Mouse (Mus musculus): Measurements from ENCODE around the gene Adgrf1.

The Adgrf1 gene

DNA sequence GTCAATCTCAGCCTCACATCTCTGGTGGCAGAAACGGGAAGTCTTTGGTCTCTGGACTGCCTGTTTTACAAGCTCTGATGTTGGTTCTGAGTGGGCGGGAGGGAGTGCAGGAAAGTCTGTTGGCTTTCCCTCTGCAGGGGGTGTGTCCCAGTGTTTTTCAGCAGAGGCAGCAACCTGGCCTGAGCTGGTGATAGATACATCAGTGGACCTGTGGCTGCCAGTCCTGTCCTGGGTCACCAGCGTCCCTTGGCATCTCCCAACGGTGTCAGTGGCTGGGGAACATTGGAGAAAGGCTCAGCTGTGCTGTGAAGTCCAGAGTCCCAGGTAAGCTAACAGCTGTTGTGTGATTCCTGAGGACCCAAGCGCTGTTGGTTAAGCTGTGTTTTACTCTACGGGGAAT, at the start of gene Adgrf1:
Adgrf1 (plus strand) TSS at position 169 of the 400 bp plus-strand sequence.
- no peak for DNase-seq (ENCODE audit: extremely low spot score, low read depth, low spot score)

DNA sequence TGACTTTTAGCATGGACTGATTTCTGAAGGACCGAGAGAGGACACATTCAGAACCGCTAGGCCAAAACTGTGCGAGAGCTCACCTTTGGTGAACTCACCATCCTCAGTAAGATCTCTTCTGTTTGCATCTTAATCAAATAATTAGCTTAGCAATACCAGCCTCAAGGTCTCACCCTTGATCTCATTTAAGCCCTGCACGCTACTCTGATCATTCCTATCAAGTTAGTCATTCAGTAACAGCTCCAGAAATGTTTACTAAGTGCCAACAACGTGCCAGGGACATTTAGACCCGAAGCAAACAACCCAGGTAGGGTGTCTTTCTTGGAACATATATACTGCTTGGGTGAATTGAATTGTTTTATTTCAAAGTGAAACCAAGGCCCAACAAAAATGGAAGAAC, 44.0 kb upstream of the Adgrf1 start:
- DNase-seq (ENCODE audit: extremely low spot score, low read depth, low spot score) = no peak

DNA sequence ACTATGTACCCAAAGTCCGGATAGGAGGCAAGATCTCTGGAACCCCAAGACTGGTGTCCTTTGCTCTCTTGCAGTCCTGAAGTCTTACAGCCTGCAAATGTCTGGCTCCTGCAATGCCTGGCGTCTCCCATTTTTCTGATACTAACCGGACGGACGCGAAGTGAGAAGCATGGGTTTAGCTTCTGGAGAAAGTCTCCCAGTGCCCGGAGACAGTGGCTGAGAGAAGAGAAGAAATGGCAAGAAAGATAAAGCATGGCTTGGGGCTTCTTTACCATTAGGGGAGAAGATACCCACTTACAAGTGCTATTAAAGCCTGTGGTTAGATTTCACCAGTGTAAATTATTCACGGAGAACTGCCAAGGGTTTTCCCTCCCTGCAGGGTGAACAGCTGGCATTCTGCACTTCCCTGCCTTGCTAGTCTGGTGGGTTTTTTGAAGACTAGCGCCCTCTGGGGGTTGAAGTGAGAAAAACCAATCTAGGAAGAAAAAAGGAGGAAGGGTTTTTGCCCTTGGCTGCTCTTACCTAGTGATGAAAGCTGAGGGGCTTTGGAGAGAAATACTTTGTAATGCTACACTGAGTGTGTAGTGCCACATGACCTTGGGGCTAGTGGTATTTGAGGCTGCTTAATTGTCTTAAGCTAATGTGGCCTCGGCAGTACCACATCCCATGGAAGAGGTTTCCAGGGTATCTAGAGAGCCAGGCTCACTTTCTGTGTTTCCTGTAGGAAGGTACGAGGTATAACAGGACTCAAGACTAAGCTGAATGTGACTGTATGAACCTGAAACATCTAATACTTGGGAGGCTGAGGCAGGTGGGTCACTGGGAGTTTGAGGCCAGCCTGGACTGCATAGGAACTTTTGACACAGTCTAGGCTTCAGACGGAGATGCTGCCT, 40.3 kb upstream of the Adgrf1 start:
- DNase-seq (ENCODE audit: extremely low spot score, low read depth, low spot score) = peak; percentile 54

DNA sequence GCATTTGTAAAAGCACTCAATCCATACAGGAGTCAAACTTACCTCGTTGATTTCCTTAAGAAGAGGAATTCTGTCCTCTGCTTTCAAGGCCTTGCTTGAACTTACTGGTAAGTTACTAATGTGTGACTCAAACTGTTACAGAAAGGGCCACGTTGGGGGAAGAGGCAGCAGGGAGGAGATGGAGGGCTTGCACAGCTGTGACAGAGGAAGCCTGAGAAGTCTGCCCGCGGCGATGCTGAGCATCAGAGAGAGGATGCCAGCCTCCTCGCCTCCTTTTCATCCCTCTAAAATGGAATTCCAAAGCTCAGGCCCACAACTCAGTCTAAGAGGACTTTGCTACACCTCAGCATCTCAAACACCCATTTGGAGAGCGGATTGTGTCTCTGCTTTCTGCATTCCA, 39.3 kb upstream of the Adgrf1 start:
- no peak for DNase-seq (ENCODE audit: extremely low spot score, low read depth, low spot score)

DNA sequence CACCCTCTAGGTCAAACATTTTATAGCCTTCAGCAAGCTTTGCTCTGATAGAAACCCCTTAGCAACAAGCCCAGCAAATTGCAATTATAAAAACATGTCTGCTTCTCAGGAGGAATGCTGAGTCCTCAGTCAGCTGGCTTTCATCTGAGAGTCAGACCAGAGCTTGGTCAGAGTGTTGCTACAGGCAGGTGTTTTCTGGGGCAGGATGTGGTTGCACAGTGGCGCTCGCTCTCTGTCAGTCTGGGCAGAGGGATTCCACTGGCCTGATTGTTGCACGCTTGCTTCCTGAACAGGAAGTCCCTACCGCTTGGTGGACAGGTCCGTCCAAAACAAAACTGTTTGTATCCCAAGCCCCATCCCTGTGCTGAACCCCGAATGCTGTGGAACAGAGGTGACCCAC, 37.4 kb upstream of the Adgrf1 start:
- DNase-seq (ENCODE audit: extremely low spot score, low read depth, low spot score) = no peak

DNA sequence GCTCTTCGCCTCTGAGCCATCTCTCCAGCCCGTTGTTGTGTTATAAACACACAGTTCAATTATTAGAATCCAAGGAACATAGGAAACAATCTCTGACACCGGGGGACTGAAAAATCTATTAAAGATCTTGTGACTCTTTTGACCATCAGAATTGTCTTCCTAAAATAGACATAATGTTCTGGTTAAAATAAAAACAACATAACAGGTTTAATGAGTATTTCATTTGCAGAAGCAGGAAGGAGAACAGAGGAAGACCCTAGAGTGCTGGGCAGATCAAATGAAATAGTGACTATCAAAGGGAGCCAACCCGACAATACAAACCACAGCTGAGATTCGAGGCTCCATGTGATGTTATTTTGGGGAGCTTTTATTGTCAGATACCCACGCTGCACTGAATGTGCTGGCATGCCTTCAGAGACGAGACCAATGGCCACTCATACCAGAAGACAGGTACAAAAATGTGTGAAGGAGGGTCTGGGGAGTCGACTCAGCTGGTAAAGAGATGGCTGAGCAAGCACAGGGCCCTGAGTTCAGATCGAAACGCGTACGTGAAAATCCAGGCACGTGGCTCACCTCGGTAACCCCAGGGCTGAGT, 33.4 kb upstream of the Adgrf1 start:
- DNase-seq (ENCODE audit: extremely low spot score, low read depth, low spot score) = no peak

DNA sequence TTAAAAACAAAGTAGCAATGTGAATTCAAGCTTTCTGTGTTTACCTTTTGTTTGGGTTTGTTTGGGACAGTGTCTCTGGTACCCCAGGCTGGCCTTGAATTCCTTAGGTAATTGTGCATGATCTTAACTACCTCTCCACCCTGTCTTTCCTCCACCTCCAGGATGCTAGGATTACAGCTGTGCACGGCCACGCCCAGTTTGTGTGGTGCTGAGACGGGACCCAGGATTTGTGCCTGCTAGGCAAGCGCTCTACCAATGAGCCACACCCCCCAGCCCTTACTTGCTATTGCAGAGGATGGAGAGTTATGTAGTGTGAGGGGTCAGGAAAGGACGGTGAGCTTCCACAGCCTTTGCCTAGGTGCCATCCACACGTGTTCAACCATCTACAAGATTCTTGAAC, 31.1 kb upstream of the Adgrf1 start:
- no peak for DNase-seq (ENCODE audit: extremely low spot score, low read depth, low spot score)

DNA sequence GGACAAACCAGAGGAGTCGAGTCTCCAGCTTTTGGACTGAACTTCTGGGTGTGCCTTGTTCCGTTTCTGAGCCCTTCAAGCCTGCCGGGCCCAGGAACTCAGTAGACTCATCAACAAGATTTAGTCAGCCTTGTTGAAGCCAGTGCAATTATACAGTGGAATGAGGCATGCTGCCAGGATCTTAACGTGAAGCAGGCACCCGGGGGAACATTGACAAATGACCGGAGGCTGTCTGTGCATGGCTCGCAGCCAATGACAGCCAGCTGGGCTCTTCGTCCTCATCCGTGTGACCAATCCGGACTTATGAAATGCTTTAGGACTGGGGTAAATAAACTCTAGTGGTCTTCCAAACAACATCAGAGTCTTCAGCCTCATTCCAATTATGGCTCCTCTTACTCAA, 29.0 kb upstream of the Adgrf1 start:
- DNase-seq (ENCODE audit: extremely low spot score, low read depth, low spot score) = no peak

DNA sequence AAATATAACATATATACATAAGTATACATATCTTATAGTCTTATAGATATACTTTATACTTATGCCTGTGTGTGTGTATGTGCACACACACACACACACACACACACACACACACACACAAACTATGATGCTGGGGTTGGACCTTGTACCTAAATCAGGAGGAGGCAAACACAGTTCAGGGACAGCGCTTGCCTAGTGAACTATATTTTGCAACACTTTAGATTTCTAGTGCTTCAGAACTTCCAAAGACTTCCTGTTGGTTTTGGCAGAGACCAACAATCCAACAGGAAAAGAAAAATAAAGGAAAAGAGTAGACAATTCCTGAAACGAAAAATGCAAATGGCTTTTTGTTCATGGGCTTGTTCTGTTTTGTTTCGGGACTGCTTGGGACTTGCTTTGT, 27.5 kb upstream of the Adgrf1 start:
- no peak for DNase-seq (ENCODE audit: extremely low spot score, low read depth, low spot score)

DNA sequence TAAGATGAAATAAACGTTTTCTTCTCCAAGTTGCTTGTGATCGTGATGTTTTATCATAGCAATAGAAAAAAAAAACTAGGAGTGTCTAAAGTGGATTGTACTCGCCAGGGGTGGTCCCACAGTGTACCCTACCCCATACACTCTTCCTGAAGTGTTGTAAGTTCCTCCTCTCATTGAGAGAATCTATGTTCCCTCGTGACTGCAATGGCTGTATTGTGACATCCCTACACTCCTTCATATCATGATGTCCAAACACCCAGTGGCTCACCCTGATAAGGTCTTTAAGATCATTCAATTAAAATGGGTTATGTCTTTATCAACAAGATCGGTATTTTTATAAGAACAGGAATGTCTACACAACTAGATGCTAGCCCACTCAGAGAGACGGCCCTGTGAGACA, 24.8 kb upstream of the Adgrf1 start:
- DNase-seq (ENCODE audit: extremely low spot score, low read depth, low spot score) = no peak

DNA sequence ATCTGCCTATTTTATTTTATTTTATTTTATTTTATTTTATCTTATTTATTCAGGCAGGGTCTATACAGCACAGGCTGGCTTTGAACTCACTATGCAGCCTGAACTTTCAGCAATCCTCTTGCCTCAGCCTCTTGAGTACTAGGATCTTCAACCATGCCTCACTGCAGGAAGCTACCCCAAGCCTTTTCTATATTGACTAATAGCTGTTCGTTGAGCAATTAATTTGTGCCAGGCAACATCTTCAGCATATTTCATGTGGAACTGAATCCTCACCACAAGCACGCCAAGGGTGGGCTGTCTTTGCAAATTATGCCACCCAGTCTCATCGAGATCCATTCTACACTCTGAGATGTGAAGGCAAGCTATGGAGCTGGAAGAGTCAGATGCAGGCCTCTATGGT, 22.9 kb upstream of the Adgrf1 start:
- DNase-seq (ENCODE audit: extremely low spot score, low read depth, low spot score) = no peak

DNA sequence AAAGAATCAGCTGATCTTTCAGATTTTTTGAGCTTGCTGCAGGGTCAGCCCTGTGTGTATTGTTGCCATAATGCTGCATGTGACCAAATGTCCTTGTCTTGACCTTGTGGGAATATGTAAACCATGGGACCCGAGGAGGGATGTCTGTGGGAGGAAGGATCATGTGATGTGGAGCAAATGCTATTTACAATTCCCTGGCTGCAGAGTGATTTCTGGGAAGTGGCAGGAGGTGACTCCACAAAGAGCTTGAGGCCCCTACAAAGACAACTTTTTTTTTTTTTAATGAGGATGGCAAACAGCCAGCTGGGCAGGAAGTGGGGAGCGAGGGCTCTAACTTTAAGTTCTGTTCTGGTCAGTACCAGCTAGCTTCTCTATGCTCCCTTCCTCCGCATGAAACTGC, 20.5 kb upstream of the Adgrf1 start:
- DNase-seq (ENCODE audit: extremely low spot score, low read depth, low spot score) = no peak

DNA sequence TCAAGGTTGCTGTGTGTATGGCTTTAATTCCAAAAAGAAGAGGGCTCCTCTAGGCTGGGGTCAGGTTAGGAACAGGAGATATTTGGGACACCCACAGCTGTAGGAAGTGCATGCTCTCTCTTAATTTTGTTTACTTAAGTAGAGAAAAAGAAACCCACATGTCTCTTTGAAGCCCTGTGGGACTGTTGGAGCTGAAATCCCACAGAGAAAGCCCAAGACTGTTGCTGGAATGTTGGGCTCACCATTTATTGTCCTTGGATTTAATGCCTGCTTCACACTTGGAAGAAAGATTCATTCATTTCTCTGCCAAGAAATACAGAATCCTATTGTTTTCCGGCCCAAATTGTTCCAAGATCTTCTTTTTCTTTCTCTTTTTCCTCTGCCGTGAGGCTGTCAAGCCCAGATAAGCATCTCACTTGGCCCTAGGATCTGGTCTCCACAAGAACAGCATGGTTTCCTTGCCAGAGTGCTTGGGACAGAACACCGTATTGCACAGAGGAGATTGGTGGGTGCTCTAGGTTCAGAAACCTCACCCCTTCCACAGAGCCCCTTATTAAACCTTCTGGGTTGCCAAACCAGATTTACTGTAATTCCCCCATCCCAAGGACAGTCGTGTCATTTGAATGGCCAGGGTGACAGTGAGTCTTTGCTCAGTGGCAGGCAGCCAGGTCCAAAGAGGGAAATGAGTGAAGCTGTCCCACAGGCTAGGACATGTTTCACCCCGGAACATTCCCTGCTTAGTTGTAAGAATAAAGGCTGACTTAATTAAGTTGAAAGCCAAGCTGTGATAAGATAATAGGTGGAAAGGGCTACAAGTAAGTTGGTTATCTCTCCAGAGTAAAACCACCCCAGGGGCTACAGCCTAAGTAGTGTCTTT, 18.6 kb upstream of the Adgrf1 start:
- DNase-seq (ENCODE audit: extremely low spot score, low read depth, low spot score) = no peak

DNA sequence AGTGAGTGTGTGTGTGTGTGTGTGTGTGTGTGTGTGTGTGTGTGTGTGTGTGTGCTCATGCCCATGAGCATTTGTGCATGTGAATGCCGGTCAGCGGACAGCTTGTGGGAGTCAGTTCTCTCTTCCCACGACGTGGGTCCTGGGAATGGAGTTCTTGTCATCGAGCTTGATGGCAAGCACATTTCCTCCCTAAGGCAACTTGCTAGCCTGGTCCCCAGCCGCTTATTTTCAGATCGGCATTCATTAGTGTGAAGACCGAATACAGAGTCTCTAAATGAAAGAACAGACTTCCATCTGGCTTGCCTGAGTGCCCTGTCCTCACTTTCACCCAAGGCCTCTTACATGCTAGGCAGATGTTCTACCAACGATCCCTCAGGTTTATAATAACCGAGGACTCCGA, 17.3 kb upstream of the Adgrf1 start:
- no peak for DNase-seq (ENCODE audit: extremely low spot score, low read depth, low spot score)

DNA sequence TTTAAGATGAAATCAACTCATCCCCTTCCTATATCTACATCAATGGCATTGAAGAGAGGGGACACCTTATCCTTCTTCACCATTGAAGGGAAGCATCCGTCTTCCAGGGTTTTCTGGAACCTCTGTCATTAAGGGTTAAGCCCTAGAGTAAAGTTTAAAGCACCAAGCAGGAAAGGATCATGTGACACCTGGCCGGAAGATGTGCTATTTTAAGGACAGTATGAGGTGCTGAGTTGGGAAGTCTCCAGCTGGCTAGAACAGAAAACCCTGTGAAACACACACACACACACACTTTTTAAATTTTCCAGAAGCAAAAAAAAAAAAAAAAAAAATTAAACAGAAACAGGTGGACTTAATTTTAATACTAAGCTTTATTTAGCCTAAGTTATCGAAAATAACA, 15.9 kb upstream of the Adgrf1 start:
- no peak for DNase-seq (ENCODE audit: extremely low spot score, low read depth, low spot score)

DNA sequence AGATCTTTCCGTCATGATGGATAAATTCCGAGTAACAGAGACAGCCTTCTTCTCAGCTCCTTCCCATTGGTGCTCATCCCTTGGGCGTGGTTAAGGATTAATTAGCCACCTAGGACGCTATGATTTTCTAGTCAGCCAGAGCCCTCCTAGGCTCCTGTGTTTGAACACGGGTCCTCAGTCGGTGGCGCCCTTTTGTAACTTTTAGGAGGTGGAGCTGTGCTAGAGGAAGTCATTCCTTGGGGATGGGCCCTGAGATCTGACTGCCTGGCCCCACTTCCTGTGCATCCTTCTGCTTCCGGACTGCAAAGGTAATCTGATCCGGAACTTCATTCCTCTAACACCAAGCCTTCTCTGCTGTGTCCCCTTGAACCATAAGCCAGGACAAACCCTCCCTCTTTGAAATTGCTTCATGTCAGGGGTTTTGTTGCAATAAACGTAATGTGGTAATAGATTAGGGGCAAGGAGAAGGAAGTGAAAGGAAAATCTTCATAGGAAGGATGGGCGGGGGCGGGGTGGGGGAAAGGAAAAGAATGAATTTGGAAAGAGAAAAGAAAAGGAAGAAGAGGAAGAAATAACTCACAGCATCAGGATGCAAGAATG, 13.5 kb upstream of the Adgrf1 start:
- DNase-seq (ENCODE audit: extremely low spot score, low read depth, low spot score) = no peak

DNA sequence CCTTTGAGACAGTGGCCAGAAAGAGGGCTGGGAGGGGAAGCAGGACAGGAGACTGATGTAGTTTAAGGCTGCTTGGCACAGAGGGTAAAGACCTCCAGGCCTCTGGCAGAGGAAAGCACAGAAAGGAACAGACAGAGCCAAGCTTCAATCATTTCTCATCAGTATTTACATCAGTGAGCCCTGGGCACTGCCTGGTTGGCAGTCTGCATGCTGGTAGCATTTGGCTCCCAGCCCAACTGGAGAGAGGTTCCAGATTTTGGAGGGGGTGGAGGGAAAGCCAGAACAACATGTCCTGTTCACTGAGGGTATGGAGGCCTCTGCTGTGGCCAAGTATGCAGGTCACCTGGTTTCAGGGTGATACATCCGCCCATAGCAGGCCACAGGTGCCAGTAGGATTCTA, 12.4 kb upstream of the Adgrf1 start:
- DNase-seq (ENCODE audit: extremely low spot score, low read depth, low spot score) = no peak

DNA sequence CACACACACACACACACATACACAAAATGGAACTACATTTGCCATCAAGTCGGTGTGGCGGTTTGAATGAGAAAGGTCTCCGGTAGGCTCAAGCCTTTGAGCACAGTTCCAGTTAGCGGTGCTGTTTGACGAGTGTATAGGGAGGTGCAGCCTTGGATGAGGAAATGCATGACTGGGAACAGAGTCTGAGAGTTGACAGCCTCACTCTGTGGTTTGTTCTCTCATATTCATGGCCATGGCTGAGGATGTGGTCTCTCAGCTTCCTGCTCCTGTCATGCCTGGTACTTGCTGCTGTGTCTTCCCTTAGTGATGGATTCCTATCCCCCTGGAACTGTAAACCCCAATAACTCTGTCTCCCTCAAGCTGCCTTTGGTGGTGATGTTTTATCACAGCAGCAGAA, 8.2 kb upstream of the Adgrf1 start:
- DNase-seq (ENCODE audit: extremely low spot score, low read depth, low spot score) = no peak

DNA sequence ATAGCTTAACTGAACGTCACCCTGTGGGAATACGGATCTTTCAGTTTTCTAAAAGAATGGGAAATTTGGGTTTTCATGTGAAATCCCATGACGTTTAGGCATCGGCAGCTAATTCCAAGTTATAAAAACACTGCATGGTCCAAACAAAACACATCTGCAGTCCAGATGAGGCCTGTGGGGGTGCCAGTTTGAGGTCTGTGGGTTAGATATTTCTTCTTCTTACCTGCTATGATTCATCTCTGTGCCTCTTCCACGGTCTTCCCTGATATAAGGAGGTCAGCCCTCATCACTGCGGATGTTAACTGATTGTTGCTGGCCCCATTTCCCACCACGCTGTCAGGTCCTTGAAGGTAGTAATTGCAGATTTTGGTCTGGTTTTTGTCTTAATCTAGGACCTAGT, 5.4 kb upstream of the Adgrf1 start:
- no peak for DNase-seq (ENCODE audit: extremely low spot score, low read depth, low spot score)

DNA sequence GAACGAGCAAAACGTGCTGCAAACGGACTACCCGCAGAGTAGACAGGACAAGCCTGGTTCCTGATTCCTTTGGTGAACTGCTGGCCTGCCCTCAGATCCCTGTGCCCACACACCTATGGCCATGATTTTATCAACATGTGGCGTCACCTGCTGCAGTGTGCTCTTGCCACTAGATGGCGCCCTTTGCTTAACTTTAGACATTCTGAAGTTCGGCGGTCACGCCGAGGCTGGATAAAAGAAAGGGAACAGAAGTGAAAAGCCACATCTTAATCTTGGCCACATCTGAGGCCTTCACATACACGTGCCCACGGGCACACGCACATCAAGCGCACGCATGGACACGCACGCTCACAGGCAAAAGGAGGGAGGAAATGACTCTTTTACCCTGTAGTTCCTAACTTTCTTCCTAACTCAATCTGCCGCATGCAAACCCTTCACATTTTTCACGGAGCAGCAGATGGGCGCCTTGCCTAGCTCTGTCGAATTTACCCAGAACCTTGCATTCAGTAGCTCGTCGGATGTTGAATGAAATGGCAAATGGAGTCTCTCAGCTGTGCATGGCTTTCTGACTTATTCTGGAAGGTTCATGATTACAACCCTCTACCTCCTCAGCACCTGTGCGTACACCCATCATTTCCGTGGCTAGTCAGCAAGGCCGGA, 4.8 kb upstream of the Adgrf1 start:
- peak; percentile 76 for DNase-seq (ENCODE audit: extremely low spot score, low read depth, low spot score)

DNA sequence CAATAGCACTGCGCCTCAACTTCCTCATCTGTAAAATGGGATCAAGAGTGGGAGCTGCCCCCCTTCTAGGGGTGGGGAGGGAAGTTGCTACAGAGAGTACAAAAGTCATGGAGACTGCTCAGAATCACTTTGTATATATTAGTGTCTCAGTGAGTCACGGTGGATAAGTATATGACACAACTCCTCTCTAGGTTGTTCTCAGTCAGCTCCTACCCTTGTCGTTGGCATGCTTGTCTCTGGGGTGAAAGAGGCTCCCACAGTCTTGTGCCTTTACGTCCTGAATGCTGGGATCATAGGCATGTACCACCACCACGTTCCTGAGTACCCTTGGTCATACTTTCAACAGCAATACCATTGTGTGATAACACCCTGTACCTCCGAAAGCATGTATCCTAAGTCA, 4.2 kb upstream of the Adgrf1 start:
- no peak for DNase-seq (ENCODE audit: extremely low spot score, low read depth, low spot score)

Measured in hindlimb bud, embryonic 11.5 days (tissue).